Comparison of ENCODE assay signal across 27 mouse cellular contexts in genomic region chr10:87722244-87722643, GRCm38 (mm10).
"Had no signal": no experiment of that assay in that cellular context is flagged by ENCODE, and none has a peak within 500 bp of the region (broad histone marks: within the 10 kb centered on the region; RNA-seq: fewer than 3 reads in every experiment).

No protein-coding gene starts in this region.

- H3K36me3 ChIP-seq: embryonic facial prominence, embryonic 10.5 days; embryonic facial prominence, embryonic 12.5 days; embryonic facial prominence, embryonic 13.5 days; embryonic facial prominence, embryonic 15.5 days; forebrain, embryonic 10.5 days; forebrain, embryonic 12.5 days; forebrain, embryonic 15.5 days had no signal

- ATAC-seq: forebrain, embryonic 13.5 days; forebrain, embryonic 14.5 days; forebrain, embryonic 15.5 days; forebrain, embryonic 16.5 days; forebrain, postnatal 0 days had no signal

- DNase-seq: cerebellum, adult 9-10 months; cerebellum, adult 9-11 months; cerebellum, postnatal 10 days; cerebellum, postnatal 14 days; cerebellum, postnatal 25 days; cerebellum, postnatal 36 days; embryo, embryonic 11 days; forebrain, postnatal 0 days; gastrocnemius, adult 2 months; gastrocnemius, postnatal 10 days; gastrocnemius, postnatal 14 days; gastrocnemius, postnatal 25 days; gastrocnemius, postnatal 36 days; heart, adult 11 months; heart, adult 18-20 months; heart, adult 2 months had no signal

- H3K27me3 ChIP-seq: embryonic facial prominence, embryonic 12.5 days; embryonic facial prominence, embryonic 13.5 days; embryonic facial prominence, embryonic 15.5 days; forebrain, embryonic 12.5 days; forebrain, embryonic 13.5 days; forebrain, embryonic 15.5 days had no signal

- H3K27ac ChIP-seq: embryonic facial prominence, embryonic 10.5 days; embryonic facial prominence, embryonic 12.5 days; embryonic facial prominence, embryonic 13.5 days; embryonic facial prominence, embryonic 15.5 days; forebrain, embryonic 10.5 days; forebrain, embryonic 12.5 days; forebrain, embryonic 13.5 days; forebrain, embryonic 15.5 days; gastrocnemius, adult 2 months; heart, adult 2 months had no signal

- H3K4me3 ChIP-seq: embryonic facial prominence, embryonic 10.5 days; embryonic facial prominence, embryonic 12.5 days; embryonic facial prominence, embryonic 13.5 days; embryonic facial prominence, embryonic 15.5 days; erythroblast, embryonic 14.5 days; forebrain, embryonic 10.5 days; forebrain, embryonic 12.5 days; forebrain, embryonic 13.5 days; forebrain, embryonic 15.5 days; gastrocnemius, adult 2 months; heart, adult 2 months had no signal

- H3K4me1 ChIP-seq: embryonic facial prominence, embryonic 10.5 days; embryonic facial prominence, embryonic 12.5 days; embryonic facial prominence, embryonic 13.5 days; embryonic facial prominence, embryonic 15.5 days; forebrain, embryonic 10.5 days; forebrain, embryonic 12.5 days; forebrain, embryonic 13.5 days; forebrain, embryonic 15.5 days had no signal

- H3K4me2 ChIP-seq: embryonic facial prominence, embryonic 12.5 days; embryonic facial prominence, embryonic 13.5 days; embryonic facial prominence, embryonic 15.5 days; forebrain, embryonic 12.5 days; forebrain, embryonic 13.5 days; forebrain, embryonic 15.5 days had no signal
